Comparison of ENCODE assay signal across 8 mouse cellular contexts in the genomic region with DNA sequence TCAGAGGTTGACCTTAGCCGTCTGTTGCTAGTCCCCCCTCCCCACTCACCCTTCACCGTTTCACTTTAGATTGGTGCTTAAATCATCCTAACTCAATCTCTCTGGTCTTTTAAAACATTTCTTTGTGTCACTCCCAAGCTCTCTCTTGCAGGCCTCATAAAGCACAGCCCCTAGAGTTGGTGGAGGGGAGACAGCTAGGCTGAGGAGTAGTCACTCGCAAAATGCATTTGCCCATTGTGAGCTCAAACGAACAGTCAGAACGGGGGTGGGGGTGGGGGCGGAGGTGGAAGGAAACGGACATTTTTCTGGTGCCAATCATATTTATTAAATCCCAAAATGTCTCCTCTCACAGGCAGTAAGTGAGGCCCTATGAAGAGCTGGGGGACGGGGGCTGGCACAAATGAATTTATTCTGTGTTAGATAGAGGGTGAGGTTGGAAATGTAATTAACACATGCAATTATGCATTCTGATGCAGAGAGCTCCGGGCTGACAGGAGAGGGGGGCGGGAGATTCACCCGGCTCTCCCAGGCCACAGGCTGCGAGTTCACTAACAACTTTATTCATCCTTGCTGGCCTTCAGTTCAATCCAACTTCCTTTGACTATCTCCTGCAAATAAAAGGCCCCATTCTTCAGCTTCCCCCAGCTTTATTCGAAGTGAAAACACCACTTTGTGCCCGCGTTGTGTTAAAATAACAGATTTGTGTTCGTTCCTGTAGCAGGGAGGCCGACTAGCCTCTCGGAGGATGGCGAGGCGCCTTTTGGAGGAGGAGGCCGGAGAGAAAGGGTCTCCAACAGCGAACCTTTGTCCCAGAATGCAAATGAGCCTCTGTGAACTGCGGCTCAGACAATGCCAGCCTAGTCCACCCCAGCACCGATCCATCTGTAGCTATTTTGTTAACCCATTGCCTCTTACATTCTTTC.
A peak's percentile ranks its signal among the peaks of the same experiment; 100 is the strongest.
DNase-seq lines count a peak whose midpoint lies in the region; TF ChIP-seq lines count a peak whose summit lies in the region.

No protein-coding gene starts in this region.

- H3K9me3 ChIP-seq in ES-Bruce4 (replicated peaks; ENCODE audit: control insufficient read depth, insufficient read depth, low read length, poor library complexity, severe bottlenecking): peaks cover 4% of the 10 kb centered on the region; the same call in 1 of the 2 replicates
- no peaks in the 10 kb centered on the region for H3K9me3 ChIP-seq in hindbrain, embryonic 10.5 days

- H3K9ac ChIP-seq in ES-Bruce4 (ENCODE audit: low read depth, poor library complexity, severe bottlenecking): peak overlapping the region; percentile 53

- peak overlapping the region; percentile 25; the same call in 1 of the 2 replicates for H3K4me3 ChIP-seq in ES-Bruce4 (ENCODE audit: low read depth, low read length)
- H3K4me3 ChIP-seq in hindbrain, embryonic 10.5 days: peak overlapping the region; percentile 29

- H3K27me3 ChIP-seq in ES-Bruce4 (ENCODE audit: control insufficient read depth, insufficient read depth, low read length, poor library complexity, severe bottlenecking): no peaks in the 10 kb centered on the region
- H3K27me3 ChIP-seq in hindbrain, embryonic 10.5 days (ENCODE audit: insufficient read depth, poor library complexity, severe bottlenecking): peaks cover 55% of the 10 kb centered on the region

- TF ChIP-seq CTCF in ES-Bruce4 (IDR thresholded peaks at IDR 0.05; ENCODE audit: low read depth, low read length): no peak

- H3K27ac ChIP-seq in ES-Bruce4 (ENCODE audit: insufficient read depth, low read length): peak overlapping the region; percentile 94
- H3K27ac ChIP-seq in hindbrain, embryonic 10.5 days: peak overlapping the region; percentile 87

- no peaks in the 10 kb centered on the region for H3K36me3 ChIP-seq in ES-Bruce4 (ENCODE audit: control insufficient read depth, insufficient read depth, low read length, poor library complexity, severe bottlenecking)
- H3K36me3 ChIP-seq in hindbrain, embryonic 10.5 days: no peaks in the 10 kb centered on the region

- H3K4me1 ChIP-seq in ES-Bruce4 (ENCODE audit: control insufficient read depth, insufficient read depth, low read length): peaks cover 2% of the 10 kb centered on the region
- peaks cover 78% of the 10 kb centered on the region for H3K4me1 ChIP-seq in hindbrain, embryonic 10.5 days (replicated peaks)

- WGBS in hindbrain, embryonic 10.5 days: 3% methylated on average over 24 of the region's 24 CpGs

- peak; percentile 93 for TF ChIP-seq EP300 in ES-Bruce4 (IDR thresholded peaks at IDR 0.05; ENCODE audit: insufficient read depth, low read depth, low read length)

- no peak for TF ChIP-seq POLR2A in ES-Bruce4 (IDR thresholded peaks at IDR 0.05; ENCODE audit: insufficient read depth, low read length)

- DNase-seq in cerebellum, adult 9-10 months: peak; percentile 22
- peak; percentile 91 for DNase-seq in hindbrain, embryonic 10.5 days (ENCODE audit: low spot score)
- DNase-seq in mesoderm, embryonic 11.5 days (ENCODE audit: low read depth, low spot score): peak; percentile 85
- DNase-seq in ovary, adult 18-20 months (ENCODE audit: low spot score): no peak
- no peak for DNase-seq in urinary bladder, adult 18-20 months (ENCODE audit: low spot score in 2 of 2)
- no peak for DNase-seq in gastrocnemius, postnatal 4 days (ENCODE audit: low spot score in 2 of 2)
- DNase-seq in thymus, postnatal 10 days (ENCODE audit: low spot score in 2 of 2): no peak

Comparison
In these comparisons a context has a peak if more than half of its experiments do, and no peak if none do; other contexts are left out.
1. DNase-seq: peak in cerebellum, adult 9-10 months (single experiment), hindbrain, embryonic 10.5 days (single experiment) and mesoderm, embryonic 11.5 days (single experiment); none in ovary, adult 18-20 months (single experiment), urinary bladder, adult 18-20 months (0 of 2), gastrocnemius, postnatal 4 days (0 of 2) and thymus, postnatal 10 days (0 of 2).